Mouse (Mus musculus) adrenal gland, adult 2 months (tissue): ENCODE data around the gene Amn1. TPM values are rescaled to one million over a fixed set of nuclear protein-coding genes. Genes with fewer than 3 reads are reported as not detected.

Experiments used
- DNase-seq: peaks from one replicate; pipeline ENCODE4 v3.0.0; 2021
- polyA plus RNA-seq: library from polyadenylated mRNA; depleted of rRNA; stranded (reverse); fragments of >200 nt; gene quantifications from 2 replicates; pipeline ENCODE4 v1.2.3, GENCODE M21; 2012; rRNA removed
- total RNA-seq, 2 experiments: library from RNA; stranded (reverse); gene quantifications; 2 replicates each; pipeline ENCODE4 v1.2.3; 2021

Amn1 gene
- total and polyA plus RNA-seq, 3 experiments, result 9.2 to 23.0 (median 22.1) TPM

- no peak for DNase-seq
These were observed 71.5 kb downstream of the Amn1 start for GRCm38 (mm10) chr6:149116992-149117391.

GRCm38 (mm10) chr6:149108909-149109308 is 79.6 kb downstream of the Amn1 start:
- DNase-seq, result no peak

DNA sequence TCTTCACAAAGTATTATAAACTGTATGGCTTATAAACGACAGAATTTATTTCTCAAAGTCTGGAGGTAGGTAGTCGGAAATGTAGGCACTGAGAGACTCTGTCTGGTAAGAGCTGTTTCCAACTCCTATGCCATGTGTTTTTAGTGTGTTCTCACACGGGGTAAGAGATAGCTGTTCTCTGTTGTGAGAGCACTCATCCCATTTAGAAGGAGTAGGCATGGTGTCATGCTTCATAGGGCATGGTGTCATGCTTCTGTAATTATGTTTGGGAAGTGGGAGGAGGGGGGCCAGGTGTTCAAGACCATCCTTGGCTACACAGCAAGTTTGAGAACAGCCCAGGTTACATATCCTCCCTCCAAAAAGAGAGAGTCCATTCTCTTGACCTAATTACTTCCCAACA is 80.9 kb downstream of the Amn1 start:
- no peak for DNase-seq

Other genes starting within 250 kb of the Amn1 start
- 10 to 100 TPM; 19.8 to 21.4 TPM for gene Sinhcaf, start 242.2 kb downstream of the Amn1 start, total RNA-seq
- 1.2 and 1.5 TPM in 2 replicates for gene Sinhcaf, start 242.2 kb downstream of the Amn1 start, polyA plus RNA-seq
- gene Dennd5b, start 87.0 kb downstream of the Amn1 start, total RNA-seq, result 10 to 100 TPM; 13.0 to 14.3 TPM
- gene Dennd5b, start 87.0 kb downstream of the Amn1 start, polyA plus RNA-seq, result 6.9 and 9.6 TPM in 2 replicates
- gene Gm10203, start 58.5 kb downstream of the Amn1 start, total RNA-seq, result not detected
- not detected in 2 replicates for gene Gm10203, start 58.5 kb downstream of the Amn1 start, polyA plus RNA-seq
- 10 to 100 TPM; 15.2 to 38.4 TPM for gene Etfbkmt, start 48.9 kb downstream of the Amn1 start, total RNA-seq
- gene Etfbkmt, start 48.9 kb downstream of the Amn1 start, polyA plus RNA-seq, result 1.8 and 3.4 TPM in 2 replicates
- 10 to 100 TPM; 22.6 to 38.7 TPM for gene Resf1, start 120.7 kb upstream of the Amn1 start, total RNA-seq
- 7.4 and 11.3 TPM in 2 replicates for gene Resf1, start 120.7 kb upstream of the Amn1 start, polyA plus RNA-seq
- 1 to 10 TPM; 4.4 to 5.3 TPM for gene Bicd1, start 220.2 kb upstream of the Amn1 start, total RNA-seq
- 0.94 TPM in 2 replicates for gene Bicd1, start 220.2 kb upstream of the Amn1 start, polyA plus RNA-seq